Mouse (Mus musculus) C3H10T1/2 (cell line): ENCODE data around the gene Olfr433. TPM values are rescaled to one million over a fixed set of nuclear protein-coding genes. Genes with fewer than 3 reads are reported as not detected.

Experiments
- polyA plus RNA-seq, 2 experiments: library from polyadenylated mRNA; unstranded; fragments of >200 nt; fragmentation: generic; extraction: Trizol; gene quantifications; one replicate each; pipeline ENCODE4 v1.2.1; 2012; ENCODE audit warnings: missing spikeins in 2 of 2

Olfr433 gene
- polyA plus RNA-seq: not detected

DNA sequence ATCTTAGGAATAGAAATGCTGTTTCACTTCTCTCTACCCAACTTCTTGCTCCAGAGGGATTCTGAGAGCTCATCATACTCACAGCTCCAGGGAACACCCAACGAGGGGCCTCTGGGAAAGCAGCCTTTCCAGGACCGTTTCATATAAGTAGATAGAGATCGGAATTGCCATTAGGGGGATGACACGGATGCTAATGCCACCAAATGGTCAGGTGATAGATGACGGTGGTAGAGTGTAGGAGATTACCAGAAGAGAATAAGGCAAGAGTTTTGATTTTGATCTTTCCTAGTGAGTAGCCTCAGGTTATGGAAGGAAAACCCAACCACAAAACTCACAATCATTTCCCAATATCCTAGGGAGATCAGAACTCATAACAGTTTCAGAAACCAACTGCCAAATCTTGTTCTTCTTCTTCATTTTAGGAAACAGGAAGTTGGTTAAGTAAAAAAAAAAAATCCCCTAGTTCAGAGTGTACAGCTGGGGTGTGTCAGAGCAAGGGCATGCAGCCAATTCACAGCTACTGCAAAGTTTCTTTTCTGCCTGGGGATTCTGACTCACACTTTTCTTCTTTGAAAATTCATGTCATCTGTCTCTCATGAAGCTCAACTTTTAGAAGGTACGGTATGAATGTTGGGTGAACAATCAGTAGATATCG lies at the start of gene Olfr433:
Olfr433 (plus strand) TSS at position 183 of the 655 bp plus-strand sequence.

DNA sequence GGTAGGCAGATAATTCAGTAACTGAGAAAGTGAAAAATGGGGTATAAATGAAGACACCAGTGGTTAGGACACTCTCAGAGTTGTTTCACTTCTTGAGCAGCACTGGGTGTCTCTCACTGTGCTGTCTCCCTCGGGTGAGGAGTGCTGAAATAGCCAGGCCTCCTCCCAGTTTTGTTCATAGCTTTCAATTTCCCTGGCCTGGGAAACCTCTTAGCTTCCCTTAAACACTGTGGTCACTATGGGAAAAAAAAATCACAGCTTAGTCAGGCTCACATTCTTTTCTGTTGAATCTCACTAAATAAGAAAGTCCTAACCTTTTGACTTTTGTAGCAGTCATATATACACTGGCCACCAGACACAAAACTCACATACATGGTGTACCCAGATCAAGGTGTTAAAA lies 8.8 kb upstream of the Olfr433 start, which contains the start of gene Ifi205:
Ifi205 (minus strand) TSS at position 113 of the 400 bp plus-strand sequence.

DNA sequence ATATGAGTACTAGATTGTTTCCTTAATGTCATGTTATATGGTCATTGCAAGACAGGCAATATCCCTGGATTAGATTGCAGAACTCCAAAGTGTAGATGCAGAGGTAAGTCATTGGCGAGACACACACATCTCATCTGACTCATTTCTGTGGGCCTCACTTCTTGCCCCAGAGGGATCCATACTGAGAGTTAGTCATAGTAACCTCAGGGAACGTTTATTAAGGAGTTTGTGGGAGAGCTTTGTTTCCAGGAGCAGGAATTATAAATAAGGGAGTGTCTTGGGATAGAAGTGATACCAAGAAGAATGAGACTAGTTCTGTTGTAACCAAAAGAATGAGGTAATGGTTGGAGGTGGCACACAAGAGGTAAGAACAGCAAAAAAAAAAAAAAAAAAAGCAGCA lies 8.4 kb downstream of the Olfr433 start, which contains the start of gene Olfr432:
Olfr432 (plus strand) TSS at position 313 of the 400 bp plus-strand sequence.

DNA sequence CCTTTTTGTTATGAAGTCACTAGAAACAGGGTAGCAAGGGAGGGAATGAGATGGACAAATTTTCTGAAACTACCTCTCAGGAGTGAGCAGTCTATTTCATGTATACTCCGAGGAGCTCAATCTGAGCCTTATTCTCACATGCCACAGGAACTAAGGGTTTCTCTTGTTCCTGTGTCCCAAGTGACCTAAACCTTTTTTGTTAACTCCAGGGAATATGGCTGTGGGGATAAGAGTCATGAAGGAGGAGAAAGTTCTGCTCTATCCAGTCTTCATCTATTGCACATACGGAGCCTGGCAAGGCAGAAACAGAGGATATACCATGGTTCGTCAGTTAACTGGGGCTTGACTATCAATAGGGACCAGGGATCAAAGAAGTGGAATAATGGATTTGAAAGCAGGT lies 25.8 kb downstream of the Olfr433 start, which contains the start of gene Olfr430:
Olfr430 (plus strand) TSS at position 301 of the 400 bp plus-strand sequence.

DNA sequence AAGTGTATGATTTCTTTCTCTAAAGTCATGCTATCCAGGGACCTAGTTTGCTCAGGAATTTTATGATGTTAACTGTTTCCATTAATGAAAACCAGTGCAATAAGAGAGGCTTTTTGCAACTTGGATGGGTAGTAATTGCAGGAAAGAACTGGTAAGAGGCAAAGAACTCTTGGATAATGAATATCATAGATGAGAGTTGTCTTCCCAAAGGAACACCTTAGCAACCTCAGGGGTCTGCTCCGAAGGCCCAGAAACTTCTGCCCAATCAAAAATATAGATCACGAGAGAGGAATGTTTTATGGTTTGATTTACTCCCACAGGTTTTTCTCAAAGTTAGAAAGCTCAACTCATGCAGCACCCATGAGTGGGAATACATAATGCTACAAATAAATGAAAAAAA lies 43.5 kb downstream of the Olfr433 start, which contains the start of gene Olfr429:
Olfr429 (plus strand) TSS at position 301 of the 400 bp plus-strand sequence.

Other genes with a start within 250 kb of the Olfr433 start
- 1 to 10 TPM in 1 of 2 experiments, under 1 TPM in 1; 0.08 to 1.6 TPM for gene Ifi211, start 127.7 kb upstream of the Olfr433 start, polyA plus RNA-seq
- 1 to 10 TPM in 1 of 2 experiments, under 1 TPM in 1; 0.97 to 4.7 TPM for gene Mndal, start 98.2 kb upstream of the Olfr433 start, polyA plus RNA-seq
- gene Ifi203, start 98.0 kb upstream of the Olfr433 start, polyA plus RNA-seq: 1 to 10 TPM in 1 of 2 experiments, under 1 TPM in 1; 0.63 to 7.4 TPM
- gene Ifi202b, start 58.0 kb upstream of the Olfr433 start, polyA plus RNA-seq: 1 to 10 TPM in 1 of 2 experiments, under 1 TPM in 1; 0.32 to 4.0 TPM
- gene Ifi205, start 8.9 kb upstream of the Olfr433 start, polyA plus RNA-seq: not detected
- gene Olfr432, start 8.5 kb downstream of the Olfr433 start, polyA plus RNA-seq: not detected
- gene Olfr430, start 25.9 kb downstream of the Olfr433 start, polyA plus RNA-seq: not detected
- not detected for gene Olfr429, start 43.6 kb downstream of the Olfr433 start, polyA plus RNA-seq
- gene Olfr427, start 56.2 kb downstream of the Olfr433 start, polyA plus RNA-seq: not detected
- gene Olfr231, start 80.5 kb downstream of the Olfr433 start, polyA plus RNA-seq: not detected
- not detected for gene Olfr424, start 90.8 kb downstream of the Olfr433 start, polyA plus RNA-seq
- gene Olfr420, start 114.9 kb downstream of the Olfr433 start, polyA plus RNA-seq: not detected
- not detected for gene Spta1, start 132.1 kb downstream of the Olfr433 start, polyA plus RNA-seq
- not detected for gene Olfr419, start 211.4 kb downstream of the Olfr433 start, polyA plus RNA-seq